Mouse (Mus musculus): Measurements from ENCODE around the gene Ift140.
A peak's percentile ranks its signal among the peaks of the same experiment; 100 is the strongest.

Ift140 gene

DNA sequence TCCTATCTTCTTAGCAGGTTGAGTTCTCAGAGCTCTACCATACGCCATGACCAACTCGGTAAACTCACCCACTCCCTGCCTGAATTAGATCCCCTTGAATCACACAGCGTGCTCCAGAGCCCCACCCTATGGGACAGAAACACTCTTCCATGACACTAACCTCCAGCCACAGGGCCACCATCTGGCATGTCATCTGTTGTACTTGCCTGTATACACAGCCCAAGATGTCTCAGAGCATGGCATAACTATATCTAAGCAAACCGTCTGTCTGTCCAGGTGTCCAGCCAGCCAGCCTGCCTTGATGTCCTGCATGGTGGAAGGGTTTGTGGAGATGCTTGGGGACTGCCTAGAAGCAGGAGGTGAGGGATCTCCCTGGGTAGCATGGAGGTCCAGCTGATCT lies 61.0 kb downstream of the Ift140 start:
- DNase-seq (ENCODE audit: low read depth, low spot score), result peak; percentile 85

GRCm38 (mm10) chr17:25077771-25078372 lies 62.0 kb downstream of the Ift140 start:
- peak; percentile 70 for DNase-seq (ENCODE audit: low read depth, low spot score)

DNA sequence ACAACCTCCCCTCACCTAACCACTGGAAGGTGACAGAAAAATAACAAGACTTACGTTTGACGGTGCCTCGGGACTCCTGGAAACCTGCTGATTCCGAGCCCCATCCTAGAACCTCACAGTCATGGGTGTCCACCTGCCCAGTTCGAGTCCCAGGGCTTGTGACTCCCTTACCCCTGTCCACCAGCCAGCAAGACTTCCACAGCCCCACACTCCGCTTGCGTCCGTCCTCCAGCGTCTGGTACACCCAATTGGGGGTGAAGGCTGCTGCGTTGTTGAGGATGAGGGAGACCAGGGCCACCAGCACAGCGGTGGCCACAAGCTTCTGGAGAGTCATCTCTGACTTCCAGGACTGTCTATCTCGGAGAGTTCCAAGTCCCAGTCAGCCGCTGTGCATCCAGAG lies 64.3 kb downstream of the Ift140 start:
- DNase-seq (ENCODE audit: low read depth, low spot score), result no peak

DNA sequence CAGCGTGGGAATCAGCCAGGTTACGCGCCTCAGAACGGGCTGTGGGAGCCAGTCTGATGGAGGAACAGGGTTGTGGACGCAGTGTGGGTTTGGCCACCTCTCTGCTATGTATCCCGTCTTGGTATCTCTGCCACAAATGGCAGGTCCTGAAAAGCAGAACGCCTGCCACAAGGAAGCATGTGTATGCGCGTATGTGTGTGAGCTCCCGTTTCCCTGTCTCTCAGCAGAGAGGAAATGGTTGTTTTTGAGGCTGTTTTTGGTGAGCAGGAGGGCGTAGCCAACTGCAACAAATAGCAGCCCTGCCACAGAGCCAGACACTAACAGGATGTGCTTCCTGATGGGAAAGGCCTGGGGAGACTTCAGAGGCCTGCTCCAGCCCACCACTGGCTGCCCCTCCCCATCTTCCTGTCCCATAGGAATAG lies 65.1 kb downstream of the Ift140 start:
- peak; percentile 33 for DNase-seq (ENCODE audit: low read depth, low spot score)

GRCm38 (mm10) chr17:25082081-25082847 lies 66.4 kb downstream of the Ift140 start:
- peak; percentile 80 for DNase-seq (ENCODE audit: low read depth, low spot score)

DNA sequence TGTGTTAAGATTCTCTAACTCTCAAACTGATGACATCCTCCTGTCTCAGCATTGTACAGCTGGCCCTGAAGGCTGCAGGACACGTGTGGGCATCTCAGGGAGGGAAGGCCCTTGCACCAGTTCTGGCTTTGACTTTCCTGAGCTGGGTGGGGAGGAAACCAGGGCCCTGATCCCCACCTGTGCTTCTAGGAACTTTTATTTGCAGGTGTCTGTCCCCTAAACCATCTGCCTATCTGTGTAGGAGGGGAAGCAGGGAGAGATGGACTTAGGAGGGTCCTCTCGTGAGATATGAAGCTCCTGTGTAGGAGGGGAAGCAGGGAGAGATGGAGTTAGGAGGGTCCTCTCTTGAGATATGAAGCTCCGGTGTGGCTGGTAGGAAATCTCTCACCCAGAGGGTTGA lies 67.0 kb downstream of the Ift140 start:
- no peak for DNase-seq (ENCODE audit: low read depth, low spot score)

GRCm38 (mm10) chr17:25083444-25083931 lies 67.6 kb downstream of the Ift140 start, which contains the start of gene Tmem204:
Tmem204 (minus strand) TSS chr17:25083591.
- DNase-seq (ENCODE audit: low read depth, low spot score), result peak; percentile 37

DNA sequence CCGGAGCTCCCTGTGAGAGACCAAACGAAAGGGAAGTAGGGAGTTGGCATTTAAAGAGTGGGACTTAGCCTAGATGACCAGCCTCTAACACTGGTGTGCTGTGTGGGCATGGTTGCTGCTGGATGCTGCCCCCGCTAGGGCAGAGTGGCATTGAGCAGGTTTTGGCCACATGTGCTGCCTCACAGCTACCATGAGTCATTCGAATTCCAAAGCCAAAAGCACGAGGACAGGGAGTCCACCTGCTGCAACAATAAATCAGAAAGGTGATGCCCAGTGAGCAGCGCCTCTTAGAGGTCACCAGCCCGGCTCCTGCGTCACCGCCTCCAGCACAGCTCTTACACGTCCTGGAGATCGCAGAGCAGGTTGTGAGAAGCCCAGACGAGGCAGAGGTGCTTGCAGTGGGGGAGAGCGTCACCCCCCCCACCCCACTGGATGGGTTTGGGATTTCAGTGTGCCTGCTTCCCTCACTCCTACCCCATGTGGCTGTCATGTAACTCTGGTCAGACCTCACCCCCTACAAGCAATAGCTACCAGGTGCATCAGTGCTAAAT lies 69.0 kb downstream of the Ift140 start:
- DNase-seq (ENCODE audit: low read depth, low spot score), result no peak

DNA sequence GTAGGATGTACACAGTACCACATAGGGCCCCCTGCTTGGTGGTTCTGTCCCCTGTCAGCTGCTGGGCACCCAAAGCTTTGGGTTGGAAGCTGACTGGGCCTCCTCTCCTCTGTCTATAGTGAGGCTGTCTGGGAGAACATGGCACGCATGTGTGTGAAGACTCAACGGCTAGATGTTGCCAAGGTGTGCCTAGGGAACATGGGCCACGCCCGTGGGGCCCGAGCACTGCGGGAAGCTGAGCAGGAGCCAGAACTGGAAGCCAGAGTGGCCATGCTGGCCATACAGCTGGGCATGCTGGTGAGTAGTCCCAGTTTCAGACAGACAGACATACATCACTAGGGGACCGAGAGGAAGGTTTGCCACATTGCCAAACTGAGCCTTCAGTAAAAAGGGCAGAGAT lies 70.8 kb downstream of the Ift140 start:
- DNase-seq (ENCODE audit: low read depth, low spot score), result no peak

DNA sequence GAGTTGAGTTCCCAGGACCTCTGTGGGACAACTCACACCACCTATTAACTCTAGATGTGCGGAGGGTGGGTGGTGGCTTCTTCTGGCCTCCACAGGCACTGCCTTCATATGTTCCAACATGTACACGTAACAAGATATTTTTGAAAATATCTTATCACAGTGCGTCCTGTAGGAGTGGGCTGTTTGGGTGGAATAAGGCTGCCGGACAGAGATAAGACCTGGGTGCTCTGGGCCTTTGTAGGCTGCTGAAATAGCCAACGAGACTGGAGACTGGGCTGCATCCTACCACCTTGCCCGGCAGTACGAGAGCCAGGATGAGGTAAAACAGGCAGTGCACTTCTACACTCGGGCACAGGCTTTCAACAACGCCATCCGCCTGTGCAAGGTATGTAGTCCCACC lies 73.3 kb downstream of the Ift140 start:
- no peak for DNase-seq (ENCODE audit: low read depth, low spot score)

DNA sequence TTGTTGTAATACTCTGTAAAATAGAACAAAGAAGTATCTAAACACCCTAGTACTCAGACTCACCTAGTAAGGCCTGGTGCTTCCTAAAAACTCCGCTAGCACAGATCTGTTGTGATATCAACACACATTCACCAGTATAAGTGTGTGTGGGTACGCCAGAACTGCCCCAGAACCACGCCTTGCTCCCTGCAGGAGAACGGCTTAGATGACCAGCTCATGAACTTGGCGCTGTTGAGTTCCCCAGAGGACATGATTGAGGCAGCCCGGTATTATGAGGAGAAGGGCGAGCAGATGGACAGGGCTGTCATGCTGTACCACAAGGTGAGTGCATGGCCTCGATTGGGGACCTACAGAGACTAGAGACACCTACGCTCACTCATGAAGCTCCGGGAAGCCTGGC lies 74.6 kb downstream of the Ift140 start:
- DNase-seq (ENCODE audit: low read depth, low spot score), result no peak

DNA sequence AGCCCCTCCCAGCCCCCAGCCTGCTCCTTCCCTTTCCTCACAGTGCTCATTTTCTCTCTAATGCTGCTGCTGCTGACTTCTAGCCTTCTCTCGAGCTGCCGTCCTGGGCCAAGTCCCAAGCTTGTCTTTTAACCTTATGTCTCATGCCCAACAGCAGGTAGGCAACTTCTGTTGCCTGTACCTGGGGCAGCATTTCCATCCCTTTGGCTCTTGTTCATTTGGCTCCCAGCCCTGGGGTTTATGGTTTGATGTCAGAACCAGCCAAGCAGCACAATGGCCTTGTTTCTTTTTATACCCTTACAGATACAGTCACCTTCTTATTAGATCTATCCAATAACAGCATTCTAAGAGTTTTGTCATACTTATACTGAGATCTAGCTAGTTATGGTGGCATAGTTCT lies 80.3 kb downstream of the Ift140 start:
- peak; percentile 70 for DNase-seq (ENCODE audit: low read depth, low spot score)

DNA sequence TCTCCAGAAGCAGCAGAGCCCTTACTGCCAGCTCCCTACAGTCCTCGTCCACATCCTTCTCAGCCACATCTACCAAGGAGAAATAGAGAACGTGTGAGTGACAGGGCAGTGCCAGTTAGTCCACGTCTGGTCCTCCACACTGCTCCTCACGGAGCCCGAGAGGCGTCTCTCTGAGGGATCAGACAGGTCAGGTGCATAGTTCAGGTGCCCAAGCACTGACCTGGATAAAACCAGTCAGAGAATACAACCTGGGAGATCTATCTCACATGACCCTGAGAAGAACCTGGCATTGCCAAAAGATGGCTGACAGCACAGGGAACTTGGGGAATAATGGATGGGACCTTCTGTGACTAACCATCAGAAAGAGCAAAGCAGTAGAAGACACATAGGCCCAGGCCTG lies 84.2 kb downstream of the Ift140 start:
- DNase-seq (ENCODE audit: low read depth, low spot score), result no peak

DNA sequence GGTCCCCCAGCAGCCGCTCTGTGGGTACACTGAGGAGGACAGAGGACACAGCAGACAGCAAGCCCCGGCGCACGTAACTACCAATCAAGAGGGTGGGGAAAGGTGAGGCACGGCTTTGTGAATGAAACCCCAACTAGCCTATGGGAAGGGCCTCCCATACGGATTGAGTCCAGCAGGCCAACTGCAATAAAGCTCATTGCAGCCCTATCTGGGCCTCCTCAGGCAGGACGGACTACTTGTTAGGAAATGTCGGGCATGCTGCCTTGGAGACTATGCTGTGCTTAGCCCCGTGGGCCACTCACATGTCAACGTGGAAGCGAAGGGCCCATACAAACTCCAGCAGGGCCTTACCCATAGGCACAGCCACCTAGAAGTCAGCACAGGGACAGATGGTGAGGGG lies 85.5 kb downstream of the Ift140 start:
- peak; percentile 50 for DNase-seq (ENCODE audit: low read depth, low spot score)

DNA sequence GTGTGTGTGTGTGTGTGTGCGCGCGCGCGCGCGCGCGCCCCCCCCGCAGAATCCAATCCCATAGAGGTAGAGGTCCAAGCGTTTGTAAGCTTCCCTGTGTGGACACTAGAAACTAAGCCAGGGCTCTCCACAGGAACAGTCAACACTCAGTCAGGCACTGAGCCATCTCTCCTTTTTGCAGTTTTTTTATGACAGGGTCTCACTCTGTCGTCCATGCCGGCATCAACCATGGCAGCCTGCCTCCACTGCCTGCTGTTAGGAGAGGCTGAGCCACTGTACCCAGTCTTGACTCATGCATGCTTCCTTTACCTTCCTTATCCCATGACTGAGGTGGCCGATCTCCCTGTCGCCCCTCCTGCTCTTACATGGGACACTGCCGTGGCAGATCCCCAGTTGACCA lies 91.9 kb downstream of the Ift140 start:
- DNase-seq (ENCODE audit: low read depth, low spot score), result no peak

- DNase-seq (ENCODE audit: low read depth, low spot score), result peak; percentile 56
Observed at GRCm38 (mm10) chr17:25109578-25109977, 93.7 kb downstream of the Ift140 start.

- no peak for DNase-seq (ENCODE audit: low read depth, low spot score)
Observed at GRCm38 (mm10) chr17:25110590-25110989, 94.7 kb downstream of the Ift140 start.

GRCm38 (mm10) chr17:25111220-25111619 lies 95.3 kb downstream of the Ift140 start:
- no peak for DNase-seq (ENCODE audit: low read depth, low spot score)

- peak; percentile 91 for DNase-seq (ENCODE audit: low read depth, low spot score)
Observed at GRCm38 (mm10) chr17:25111739-25112422, 96.0 kb downstream of the Ift140 start.

DNA sequence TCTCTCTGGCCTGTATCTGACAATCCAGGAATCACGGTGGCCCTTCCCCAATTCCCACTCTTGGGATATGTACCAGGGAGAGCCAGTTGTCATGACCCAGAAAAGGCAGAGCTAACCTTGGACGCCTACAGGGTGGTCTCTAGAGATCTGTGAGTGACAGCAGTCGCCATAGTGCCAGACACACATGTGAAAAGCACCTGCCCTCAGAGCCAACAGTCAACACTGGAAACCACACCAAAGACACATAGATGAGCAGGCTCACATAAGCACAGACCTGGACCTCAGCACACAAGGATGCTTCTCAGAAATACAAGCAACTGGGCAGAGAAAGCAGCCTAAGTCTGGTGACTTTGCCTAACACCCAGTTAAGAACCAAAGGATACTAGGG lies 96.5 kb downstream of the Ift140 start:
- no peak for DNase-seq (ENCODE audit: low read depth, low spot score)

DNA sequence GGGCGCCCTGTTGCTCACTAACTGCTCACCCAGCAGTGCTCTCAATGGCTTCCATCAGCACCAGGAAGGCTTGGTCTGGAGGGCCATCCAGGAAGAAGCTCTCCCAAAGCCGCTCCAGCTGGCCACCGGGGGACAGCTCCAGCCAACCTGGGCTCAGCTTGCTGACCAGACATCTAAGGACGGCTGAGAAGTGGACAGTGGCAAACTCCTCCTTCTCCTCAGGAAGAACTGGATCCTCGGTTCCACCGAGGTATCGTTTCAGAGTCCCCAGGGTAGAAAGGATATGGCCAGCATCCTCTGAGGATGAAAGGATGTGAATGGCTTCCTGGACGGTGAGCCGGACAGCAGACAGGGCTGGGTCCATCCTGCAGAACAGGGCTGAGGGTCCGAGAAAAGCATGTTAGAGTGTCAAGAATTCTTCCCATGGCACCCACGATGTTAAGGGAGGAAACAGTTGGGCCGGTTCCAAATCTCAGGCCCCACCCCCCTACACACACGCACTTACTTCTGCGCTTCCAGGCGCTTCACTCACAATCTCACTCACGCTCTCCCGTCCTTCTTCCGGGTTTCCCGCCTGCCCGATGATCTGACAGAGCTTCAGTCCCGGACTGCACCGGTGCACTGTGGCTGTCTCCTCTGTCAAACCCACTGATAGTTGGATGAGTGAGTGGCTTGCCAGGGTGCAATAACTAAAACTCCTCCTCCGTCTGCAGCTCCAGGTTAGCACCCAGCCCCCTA lies 99.2 kb downstream of the Ift140 start:
- peak; percentile 57 for DNase-seq (ENCODE audit: low read depth, low spot score)
